Mouse (Mus musculus) midbrain, embryonic 11.5 days (tissue): ENCODE results near the gene Gys1. TPM values are rescaled to one million over a fixed set of nuclear protein-coding genes. Genes with fewer than 3 reads are reported as not detected.
A peak's percentile ranks its signal among the peaks of the same experiment; 100 is the strongest.

Experiments used
- ATAC-seq: fragments of 200-750 bp; cut with Nextera tagmentation; 2 replicates; pipeline ENCODE4 v1.8.0; 2017; ENCODE audit warnings: moderate TSS enrichment, moderate library complexity; ENCODE audit not compliant: low FRiP score
- DNase-seq: peaks from one replicate; pipeline ENCODE4 v3.0.0; 2015; ENCODE audit warnings: low spot score; ENCODE audit errors: missing footprints
- H3K27ac ChIP-seq: fragments of 300-500 bp; sonication (generic); 2 replicates; pipeline ENCODE4 v1.5.1; 2014; ENCODE audit warnings: low read depth, low read length
- H3K27me3 ChIP-seq: fragments of 300-500 bp; sonication (generic); 2 replicates; pipeline ENCODE4 v1.6.1; 2014; ENCODE audit warnings: mild to moderate bottlenecking, low read length, moderate library complexity, mixed read lengths; ENCODE audit not compliant: control insufficient read depth, insufficient read depth
- H3K36me3 ChIP-seq: fragments of 300-500 bp; sonication (generic); 2 replicates; pipeline ENCODE4 v1.6.1; 2014; ENCODE audit warnings: mild to moderate bottlenecking, low read length, moderate library complexity, mixed read lengths; ENCODE audit not compliant: control insufficient read depth, insufficient read depth
- H3K4me1 ChIP-seq: fragments of 300-500 bp; sonication (generic); 2 replicates; pipeline ENCODE4 v1.6.1; 2014; ENCODE audit warnings: low read length; ENCODE audit not compliant: control insufficient read depth, insufficient read depth
- H3K4me2 ChIP-seq: fragments of 300-500 bp; sonication (generic); 2 replicates; pipeline ENCODE4 v1.6.1; 2014; ENCODE audit warnings: mild to moderate bottlenecking, moderate library complexity
- H3K4me3 ChIP-seq: fragments of 300-500 bp; sonication (generic); 2 replicates; pipeline ENCODE4 v1.5.1; 2014; ENCODE audit warnings: low read depth, low read length
- H3K9ac ChIP-seq: fragments of 300-500 bp; sonication (generic); 2 replicates; pipeline ENCODE4 v1.6.1; 2014; ENCODE audit warnings: low read length
- H3K9me3 ChIP-seq: fragments of 300-500 bp; sonication (generic); 2 replicates; pipeline ENCODE4 v1.6.1; 2016; ENCODE audit warnings: low read length; ENCODE audit not compliant: control insufficient read depth
- WGBS: fragments of 180-500 bp; shearing (Covaris S2); extraction: QIAGEN DNeasy Blood & Tissue Kit; methylation state at CpG from one replicate; pipeline ENCODE4 v1.1.7; 2014; 5-methylcytosine and 5-hydroxymethylcytosine counted together
- polyA plus RNA-seq: library from polyadenylated mRNA; unstranded; fragments of >200 nt; fragmentation: Nextera tagmentation; extraction: Ambion mirVana; gene quantifications from 2 replicates; pipeline ENCODE4 v1.2.1, GENCODE M21; 2014

Gys1 gene
- polyA plus RNA-seq, 1 experiment from 2014 or later, result 26.8 TPM

GRCm38 (mm10) chr7:45435038-45435437, 394 bp downstream of the Gys1 start:
- DNase-seq (no peak), ATAC-seq (peak; percentile 39; the same call in 1 of the 2 replicates)
- 5% methylated on average over 16 of the region's 16 CpGs for WGBS
- peak overlapping the region; percentile 80 for H3K9ac ChIP-seq
- no peaks in the 10 kb centered on the region for H3K9me3 ChIP-seq
- H3K4me3 ChIP-seq, result peak overlapping the region; percentile 59
- H3K27me3 ChIP-seq, result no peaks in the 10 kb centered on the region
- H3K27ac ChIP-seq, result no peak overlapping the region
- peak overlapping the region; percentile 91 for H3K4me2 ChIP-seq
- H3K36me3 ChIP-seq, result no peaks in the 10 kb centered on the region
- H3K4me1 ChIP-seq, result peaks cover 31% of the 10 kb centered on the region

GRCm38 (mm10) chr7:45436444-45436843, 1.8 kb downstream of the Gys1 start:
- ATAC-seq, result no peak
- Histone ChIP-seq H3K9ac (peak overlapping the region; percentile 16; the same call in 1 of the 2 replicates), H3K27ac (no peak overlapping the region), H3K4me2 (no peak overlapping the region), H3K36me3 (no peaks in the 10 kb centered on the region), H3K4me1 (peaks cover 31% of the 10 kb centered on the region), H3K4me3 (no peak overlapping the region), H3K9me3 (no peaks in the 10 kb centered on the region), H3K27me3 (no peaks in the 10 kb centered on the region)
- DNase-seq, result peak; percentile 47
- 88% methylated on average over 5 of the region's 5 CpGs for WGBS

- Histone ChIP-seq H3K36me3 (no peaks in the 10 kb centered on the region), H3K27me3 (no peaks in the 10 kb centered on the region), H3K9ac (no peak overlapping the region), H3K4me2 (no peak overlapping the region), H3K4me3 (no peak overlapping the region), H3K9me3 (no peaks in the 10 kb centered on the region), H3K4me1 (peaks cover 31% of the 10 kb centered on the region), H3K27ac (no peak overlapping the region)
- peak; percentile 61 for DNase-seq
- ATAC-seq, result no peak
- WGBS, result 31% methylated on average over 6 of the region's 6 CpGs
These were observed 2.4 kb downstream of the Gys1 start for GRCm38 (mm10) chr7:45437046-45437445.

- no peak within 1 kb of the TSS for H3K9ac ChIP-seq
- H3K9me3 ChIP-seq, result no peaks in the 10 kb centered on the region
- H3K4me2 ChIP-seq, result no peak within 1 kb of the TSS
- H3K4me3 ChIP-seq, result no peak within 1 kb of the TSS
- no peak within 1 kb of the TSS for H3K27ac ChIP-seq
- no peaks in the 10 kb centered on the region for H3K27me3 ChIP-seq
- peaks cover 31% of the 10 kb centered on the region for H3K4me1 ChIP-seq
- ATAC-seq (no peak), DNase-seq (peak; percentile 85)
- WGBS, result 21% methylated on average over 19 of the region's 19 CpGs
- H3K36me3 ChIP-seq, result no peaks in the 10 kb centered on the region
These were observed 3.1 kb downstream of the Gys1 start, which contains the start of gene Ruvbl2 for GRCm38 (mm10) chr7:45437521-45438276. Gene Ruvbl2, minus strand, starts transcription at chr7:45438096.

- H3K4me1 ChIP-seq, result no peaks in the 10 kb centered on the region
- no peak overlapping the region for H3K4me2 ChIP-seq
- WGBS, result 92% methylated on average over 22 of the region's 22 CpGs
- no peak overlapping the region for H3K9ac ChIP-seq
- no peak overlapping the region for H3K4me3 ChIP-seq
- no peak for ATAC-seq
- DNase-seq, result peak; percentile 41
- H3K36me3 ChIP-seq, result peaks cover 10% of the 10 kb centered on the region; the same call in 1 of the 2 replicates
- H3K27ac ChIP-seq, result no peak overlapping the region
- no peaks in the 10 kb centered on the region for H3K9me3 ChIP-seq
- no peaks in the 10 kb centered on the region for H3K27me3 ChIP-seq
These were observed 9.1 kb downstream of the Gys1 start for GRCm38 (mm10) chr7:45443526-45444420.

GRCm38 (mm10) chr7:45446589-45446988, 11.9 kb downstream of the Gys1 start:
- Histone ChIP-seq H3K4me3 (no peak overlapping the region), H3K27me3 (no peaks in the 10 kb centered on the region), H3K36me3 (peaks cover 10% of the 10 kb centered on the region), H3K27ac (no peak overlapping the region), H3K4me2 (no peak overlapping the region), H3K9me3 (no peaks in the 10 kb centered on the region), H3K4me1 (no peaks in the 10 kb centered on the region), H3K9ac (no peak overlapping the region)
- no peak for DNase-seq
- no peak for ATAC-seq

GRCm38 (mm10) chr7:45447325-45447990, 12.8 kb downstream of the Gys1 start:
- H3K36me3 ChIP-seq, result peaks cover 10% of the 10 kb centered on the region
- no peak overlapping the region for H3K4me3 ChIP-seq
- WGBS, result 34% methylated on average over 11 of the region's 11 CpGs
- peak; percentile 85 for DNase-seq
- no peak overlapping the region for H3K9ac ChIP-seq
- no peak overlapping the region for H3K27ac ChIP-seq
- ATAC-seq, result no peak
- H3K27me3 ChIP-seq, result no peaks in the 10 kb centered on the region
- H3K9me3 ChIP-seq, result no peaks in the 10 kb centered on the region
- H3K4me2 ChIP-seq, result no peak overlapping the region
- H3K4me1 ChIP-seq, result no peaks in the 10 kb centered on the region

GRCm38 (mm10) chr7:45449974-45450373, 15.3 kb downstream of the Gys1 start:
- H3K36me3 ChIP-seq, result peaks cover 4% of the 10 kb centered on the region
- ATAC-seq (no peak), DNase-seq (peak; percentile 77)
- no peak overlapping the region for H3K9ac ChIP-seq
- H3K27ac ChIP-seq, result no peak overlapping the region
- H3K9me3 ChIP-seq, result no peaks in the 10 kb centered on the region
- 100% methylated on average over 1 of the region's 1 CpGs for WGBS
- no peak overlapping the region for H3K4me3 ChIP-seq
- no peak overlapping the region for H3K4me2 ChIP-seq
- no peaks in the 10 kb centered on the region for H3K4me1 ChIP-seq
- no peaks in the 10 kb centered on the region for H3K27me3 ChIP-seq
